Mouse (Mus musculus): ENCODE measurements around the gene Cenpp. TPM values are rescaled to one million over a fixed set of nuclear protein-coding genes. Genes with fewer than 3 reads are reported as not detected.

The Cenpp gene
- polyA plus RNA-seq, 1 experiment = 2.5 TPM

GRCm38 (mm10) chr13:49462921-49463320 lies 189.7 kb downstream of the Cenpp start:
- H3K27ac ChIP-seq (ENCODE audit: control insufficient read depth, insufficient read depth, low read length) = no peak overlapping the region
- WGBS = 96% methylated on average over 2 of the region's 2 CpGs
- TF ChIP-seq POLR2A (IDR thresholded peaks at IDR 0.05; ENCODE audit: control insufficient read depth, extremely low read depth, insufficient read depth, low read length, poor library complexity) = no peak
- no peak for TF ChIP-seq CTCF (IDR thresholded peaks at IDR 0.05; ENCODE audit: borderline replicate concordance, control insufficient read depth, extremely low read depth, insufficient read depth, low read length, poor library complexity)
- H3K36me3 ChIP-seq (ENCODE audit: control insufficient read depth, insufficient read depth, low read length) = peaks cover 17% of the 10 kb centered on the region
- H3K4me3 ChIP-seq (ENCODE audit: control insufficient read depth, insufficient read depth, low read length) = no peak overlapping the region
- no peaks in the 10 kb centered on the region for H3K27me3 ChIP-seq (ENCODE audit: control insufficient read depth, insufficient read depth, low read length)
- no peaks in the 10 kb centered on the region for H3K4me1 ChIP-seq (replicated peaks; ENCODE audit: control insufficient read depth, insufficient read depth, low read length)
- DNase-seq = no peak

GRCm38 (mm10) chr13:49461458-49462132 lies 191.0 kb downstream of the Cenpp start:
- H3K4me3 ChIP-seq (ENCODE audit: control insufficient read depth, insufficient read depth, low read length) = no peak overlapping the region
- DNase-seq = no peak
- H3K36me3 ChIP-seq (ENCODE audit: control insufficient read depth, insufficient read depth, low read length) = peaks cover 17% of the 10 kb centered on the region
- no peak overlapping the region for H3K27ac ChIP-seq (ENCODE audit: control insufficient read depth, insufficient read depth, low read length)
- WGBS = 97% methylated on average over 15 of the region's 15 CpGs
- no peak for TF ChIP-seq CTCF (IDR thresholded peaks at IDR 0.05; ENCODE audit: borderline replicate concordance, control insufficient read depth, extremely low read depth, insufficient read depth, low read length, poor library complexity)
- no peak for TF ChIP-seq POLR2A (IDR thresholded peaks at IDR 0.05; ENCODE audit: control insufficient read depth, extremely low read depth, insufficient read depth, low read length, poor library complexity)
- H3K27me3 ChIP-seq (ENCODE audit: control insufficient read depth, insufficient read depth, low read length) = no peaks in the 10 kb centered on the region
- H3K4me1 ChIP-seq (replicated peaks; ENCODE audit: control insufficient read depth, insufficient read depth, low read length) = no peaks in the 10 kb centered on the region

- Histone ChIP-seq H3K27ac (ENCODE audit: control insufficient read depth, insufficient read depth, low read length) (no peak overlapping the region), H3K4me3 (ENCODE audit: control insufficient read depth, insufficient read depth, low read length) (no peak overlapping the region), H3K36me3 (ENCODE audit: control insufficient read depth, insufficient read depth, low read length) (peaks cover 17% of the 10 kb centered on the region), H3K4me1 (replicated peaks; ENCODE audit: control insufficient read depth, insufficient read depth, low read length) (no peaks in the 10 kb centered on the region), H3K27me3 (ENCODE audit: control insufficient read depth, insufficient read depth, low read length) (no peaks in the 10 kb centered on the region)
- DNase-seq = no peak
- TF ChIP-seq POLR2A (IDR thresholded peaks at IDR 0.05; ENCODE audit: control insufficient read depth, extremely low read depth, insufficient read depth, low read length, poor library complexity) = no peak
- no peak for TF ChIP-seq CTCF (IDR thresholded peaks at IDR 0.05; ENCODE audit: borderline replicate concordance, control insufficient read depth, extremely low read depth, insufficient read depth, low read length, poor library complexity)
- 92% methylated on average over 5 of the region's 5 CpGs for WGBS
These were observed 191.7 kb downstream of the Cenpp start for GRCm38 (mm10) chr13:49460692-49461414.

GRCm38 (mm10) chr13:49460276-49460675 lies 192.3 kb downstream of the Cenpp start:
- peaks cover 17% of the 10 kb centered on the region for H3K36me3 ChIP-seq (ENCODE audit: control insufficient read depth, insufficient read depth, low read length)
- H3K4me1 ChIP-seq (replicated peaks; ENCODE audit: control insufficient read depth, insufficient read depth, low read length) = no peaks in the 10 kb centered on the region
- 99% methylated on average over 4 of the region's 4 CpGs for WGBS
- H3K4me3 ChIP-seq (ENCODE audit: control insufficient read depth, insufficient read depth, low read length) = no peak overlapping the region
- H3K27ac ChIP-seq (ENCODE audit: control insufficient read depth, insufficient read depth, low read length) = no peak overlapping the region
- no peak for DNase-seq
- TF ChIP-seq POLR2A (IDR thresholded peaks at IDR 0.05; ENCODE audit: control insufficient read depth, extremely low read depth, insufficient read depth, low read length, poor library complexity) = no peak
- TF ChIP-seq CTCF (IDR thresholded peaks at IDR 0.05; ENCODE audit: borderline replicate concordance, control insufficient read depth, extremely low read depth, insufficient read depth, low read length, poor library complexity) = no peak
- H3K27me3 ChIP-seq (ENCODE audit: control insufficient read depth, insufficient read depth, low read length) = no peaks in the 10 kb centered on the region

- WGBS = 59% methylated on average over 5 of the region's 5 CpGs
- no peak overlapping the region for H3K27ac ChIP-seq (ENCODE audit: control insufficient read depth, insufficient read depth, low read length)
These were observed 203.3 kb downstream of the Cenpp start for GRCm38 (mm10) chr13:49449318-49449749.

GRCm38 (mm10) chr13:49444451-49444850 lies 208.1 kb downstream of the Cenpp start:
- 95% methylated on average over 6 of the region's 6 CpGs for WGBS
- peaks cover 19% of the 10 kb centered on the region for H3K36me3 ChIP-seq (ENCODE audit: control insufficient read depth, insufficient read depth, low read length)
- no peak for DNase-seq

More at GRCm38 (mm10) chr13:49449318-49449749, 203.3 kb downstream of the Cenpp start:
- TF ChIP-seq POLR2A (IDR thresholded peaks at IDR 0.05; ENCODE audit: control insufficient read depth, extremely low read depth, insufficient read depth, low read length, poor library complexity) = no peak
- TF ChIP-seq CTCF (IDR thresholded peaks at IDR 0.05; ENCODE audit: borderline replicate concordance, control insufficient read depth, extremely low read depth, insufficient read depth, low read length, poor library complexity) = peak; percentile 64; the same call in 1 of the 2 replicates
- H3K4me1 ChIP-seq (replicated peaks; ENCODE audit: control insufficient read depth, insufficient read depth, low read length) = no peaks in the 10 kb centered on the region
- H3K4me3 ChIP-seq (ENCODE audit: control insufficient read depth, insufficient read depth, low read length) = no peak overlapping the region
- peaks cover 14% of the 10 kb centered on the region; the same call in 1 of the 2 replicates for H3K36me3 ChIP-seq (ENCODE audit: control insufficient read depth, insufficient read depth, low read length)
- no peaks in the 10 kb centered on the region for H3K27me3 ChIP-seq (ENCODE audit: control insufficient read depth, insufficient read depth, low read length)
- DNase-seq = peak; percentile 75

More at GRCm38 (mm10) chr13:49444451-49444850, 208.1 kb downstream of the Cenpp start:
- Histone ChIP-seq H3K4me3 (ENCODE audit: control insufficient read depth, insufficient read depth, low read length) (no peak overlapping the region), H3K4me1 (replicated peaks; ENCODE audit: control insufficient read depth, insufficient read depth, low read length) (no peaks in the 10 kb centered on the region), H3K27me3 (ENCODE audit: control insufficient read depth, insufficient read depth, low read length) (no peaks in the 10 kb centered on the region), H3K27ac (ENCODE audit: control insufficient read depth, insufficient read depth, low read length) (no peak overlapping the region)
- TF ChIP-seq POLR2A (IDR thresholded peaks at IDR 0.05; ENCODE audit: control insufficient read depth, extremely low read depth, insufficient read depth, low read length, poor library complexity) (no peak), CTCF (IDR thresholded peaks at IDR 0.05; ENCODE audit: borderline replicate concordance, control insufficient read depth, extremely low read depth, insufficient read depth, low read length, poor library complexity) (no peak)
